ENCODE assay signal across 12 mouse cellular contexts in the genomic region with DNA sequence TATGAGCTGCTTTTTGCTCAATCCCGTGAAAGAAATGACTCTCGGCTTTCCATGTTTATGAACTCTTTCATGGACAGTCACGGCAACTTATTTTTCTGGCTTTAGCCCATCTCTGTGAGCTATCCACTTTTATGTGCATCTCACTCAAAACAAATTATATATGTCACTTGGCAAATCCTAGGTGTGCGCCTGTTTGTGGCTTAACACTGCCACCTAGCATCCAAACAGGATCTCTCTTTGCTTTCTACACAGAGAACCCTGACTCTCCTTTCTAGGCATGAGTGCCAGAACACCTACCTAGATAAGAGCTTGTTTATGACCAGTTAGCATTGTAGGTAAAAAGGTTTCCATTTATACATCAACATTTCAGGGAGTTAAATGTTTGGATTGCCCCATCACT.
DNase-seq lines count a peak whose midpoint lies in the region; ATAC-seq and TF ChIP-seq lines count a peak whose summit lies in the region.
"Had no signal": no experiment of that assay in that cellular context is flagged by ENCODE, and none has a peak within 500 bp of the region (broad histone marks: within the 10 kb centered on the region; RNA-seq: fewer than 3 reads in every experiment).

No protein-coding gene starts in this region.

- no peaks in the 10 kb centered on the region for H3K36me3 ChIP-seq in hindbrain, embryonic 14.5 days (replicated peaks; ENCODE audit: control insufficient read depth, insufficient read depth)
- H3K36me3 ChIP-seq in hindbrain, embryonic 10.5 days: no peaks in the 10 kb centered on the region
- H3K36me3 ChIP-seq: G1E had no signal

- H3K27ac ChIP-seq in hindbrain, embryonic 14.5 days: no peak overlapping the region
- H3K27ac ChIP-seq in hindbrain, embryonic 10.5 days: no peak overlapping the region

- 64% methylated on average over 4 of the region's 4 CpGs for WGBS in hindbrain, embryonic 14.5 days
- 78% methylated on average over 4 of the region's 4 CpGs for WGBS in hindbrain, embryonic 10.5 days

- no peak overlapping the region for H3K9ac ChIP-seq in hindbrain, embryonic 14.5 days

- no peaks in the 10 kb centered on the region for H3K4me1 ChIP-seq in hindbrain, embryonic 14.5 days (replicated peaks; ENCODE audit: control insufficient read depth, insufficient read depth, low read length)
- H3K4me1 ChIP-seq in hindbrain, embryonic 10.5 days (replicated peaks): no peaks in the 10 kb centered on the region

- no peak overlapping the region for H3K4me2 ChIP-seq in hindbrain, embryonic 14.5 days (replicated peaks)

- no peak for ATAC-seq in hindbrain, embryonic 14.5 days (ENCODE audit: low FRiP score)

- no peak for TF ChIP-seq POLR2A in brain, embryonic 14.5 days (IDR thresholded peaks at IDR 0.05; ENCODE audit: borderline replicate concordance, extremely low read depth, insufficient read depth, insufficient read length, poor library complexity, severe bottlenecking)

- no peak overlapping the region for H3K4me3 ChIP-seq in hindbrain, embryonic 14.5 days (replicated peaks; ENCODE audit: low read length)
- no peak overlapping the region for H3K4me3 ChIP-seq in hindbrain, embryonic 10.5 days
- H3K4me3 ChIP-seq: erythroblast, embryonic 14.5 days; myocyte had no signal

- H3K27me3 ChIP-seq in hindbrain, embryonic 14.5 days (ENCODE audit: control insufficient read depth, insufficient read depth, low read length): no peaks in the 10 kb centered on the region
- no peaks in the 10 kb centered on the region for H3K27me3 ChIP-seq in hindbrain, embryonic 10.5 days (ENCODE audit: insufficient read depth, poor library complexity, severe bottlenecking)

- no peaks in the 10 kb centered on the region for H3K9me3 ChIP-seq in hindbrain, embryonic 14.5 days (ENCODE audit: control insufficient read depth, low read length)
- H3K9me3 ChIP-seq in hindbrain, embryonic 10.5 days: no peaks in the 10 kb centered on the region
- H3K9me3 ChIP-seq: G1E had no signal

- peak; percentile 62 for DNase-seq in hindbrain, embryonic 14.5 days (ENCODE audit: low spot score)
- DNase-seq in hindbrain, embryonic 10.5 days (ENCODE audit: low spot score): no peak
- DNase-seq in 416B (ENCODE audit: low read depth): peak; percentile 8
- peak; percentile 79 for DNase-seq in brain, embryonic 14.5 days (ENCODE audit: low read depth)
- peak; percentile 17 to 41 for DNase-seq in left cerebral cortex, adult 18-20 months (ENCODE audit: low spot score in 2 of 2)
- DNase-seq in urinary bladder, postnatal 25 days (ENCODE audit: low spot score): no peak
- no peak for DNase-seq in kidney, adult 11 months
- no peak for DNase-seq in thymus, postnatal 25 days
- DNase-seq: adrenal gland, postnatal 25 days had no signal

- peak; percentile 61; the same call in 1 of the 2 replicates for TF ChIP-seq CTCF in brain, embryonic 14.5 days (IDR thresholded peaks at IDR 0.05; ENCODE audit: borderline replicate concordance, extremely low read depth, insufficient read depth, insufficient read length)

Comparison
In these comparisons a context has a peak if more than half of its experiments do, and no peak if none do; other contexts are left out.
1. DNase-seq: peak in hindbrain, embryonic 14.5 days (single experiment), 416B (single experiment), brain, embryonic 14.5 days (single experiment) and left cerebral cortex, adult 18-20 months (2 of 2); none in hindbrain, embryonic 10.5 days (single experiment), urinary bladder, postnatal 25 days (single experiment), kidney, adult 11 months (single experiment) and thymus, postnatal 25 days (single experiment).